Mouse (Mus musculus) hindbrain, postnatal 0 days (tissue): ENCODE measurements at regions not wholly inside any gene's neighbourhood (a gene's known extent, or its start where the extent isn't known, plus 50 kb on each side); places are given as distances from the start of the nearest gene placed in this dataset.

Experiments
- ATAC-seq: fragments of 200-750 bp; cut with Nextera tagmentation; 2 replicates; pipeline ENCODE4 v1.8.0; 2017; ENCODE audit warnings: mild to moderate bottlenecking, moderate TSS enrichment, moderate library complexity
- DNase-seq: peaks from one replicate; pipeline ENCODE4 v3.0.0-alpha.2; 2015; ENCODE audit warnings: low spot score
- H3K27ac ChIP-seq: fragments of 300-500 bp; sonication (generic); 2 replicates; pipeline ENCODE4 v1.5.1; 2014; ENCODE audit warnings: mild to moderate bottlenecking
- H3K27me3 ChIP-seq: fragments of 300-500 bp; sonication (generic); 2 replicates; pipeline ENCODE4 v1.6.1; 2014; ENCODE audit warnings: low read length, mixed read lengths; ENCODE audit not compliant: insufficient read depth
- H3K36me3 ChIP-seq: fragments of 300-500 bp; sonication (generic); 2 replicates; pipeline ENCODE4 v1.6.1; 2014; ENCODE audit warnings: low read length, mixed read lengths; ENCODE audit not compliant: insufficient read depth
- H3K4me1 ChIP-seq: fragments of 300-500 bp; sonication (generic); 2 replicates; pipeline ENCODE4 v1.6.1; 2014; ENCODE audit warnings: antibody characterized with exemption, low read length, mixed read lengths; ENCODE audit not compliant: insufficient read depth
- H3K4me2 ChIP-seq: fragments of 300-500 bp; sonication (generic); 2 replicates; pipeline ENCODE4 v1.6.1; 2014; ENCODE audit warnings: low read depth, mild to moderate bottlenecking, low read length, moderate library complexity, mixed read lengths
- H3K4me3 ChIP-seq: fragments of 300-500 bp; sonication (generic); 2 replicates; pipeline ENCODE4 v1.5.1; 2014; ENCODE audit warnings: low read length
- H3K9ac ChIP-seq: fragments of 300-500 bp; sonication (generic); replicated peaks from 2 replicates; pipeline ENCODE4 v1.6.1; 2014; ENCODE audit warnings: mild to moderate bottlenecking, low read length, moderate library complexity, mixed read lengths
- H3K9me3 ChIP-seq: fragments of 300-500 bp; sonication (generic); 2 replicates; pipeline ENCODE4 v1.6.1; 2016; ENCODE audit warnings: low read length, mixed read lengths
- CTCF ChIP-seq: IDR thresholded peaks from 2 replicates; pipeline ENCODE4 v1.5.1; 2016; ENCODE audit warnings: antibody characterized with exemption, control low read depth, low read depth
- WGBS: fragments of 180-500 bp; shearing (Covaris S2); extraction: QIAGEN DNeasy Blood & Tissue Kit; methylation state at CpG from one replicate; pipeline ENCODE4 v1.1.7; 2014; 5-methylcytosine and 5-hydroxymethylcytosine counted together

DNA sequence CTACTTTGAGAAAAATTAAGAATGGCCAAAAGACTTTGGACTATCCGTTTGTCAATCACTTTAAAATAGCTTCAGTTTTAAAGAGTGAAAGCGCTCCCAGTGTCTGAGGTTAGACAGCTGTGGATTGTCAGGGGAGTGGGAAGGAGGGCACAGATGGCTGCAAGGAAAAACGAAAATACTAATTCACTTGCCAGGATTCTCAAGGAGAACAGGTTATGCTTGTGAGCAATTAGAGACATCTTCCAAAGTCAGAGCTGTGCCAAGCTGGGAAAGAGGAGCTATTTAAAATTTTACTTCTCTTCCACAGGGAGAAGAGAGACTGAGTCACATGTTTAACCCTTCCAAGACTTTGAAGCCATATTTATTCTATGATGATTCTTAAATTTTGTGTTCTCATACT, 979.5 kb upstream of the Gm7489 start:
- no peak overlapping the region for H3K9ac ChIP-seq
- no peaks in the 10 kb centered on the region for H3K36me3 ChIP-seq
- 72% methylated on average over 3 of the region's 3 CpGs for WGBS
- no peaks in the 10 kb centered on the region for H3K4me1 ChIP-seq
- no peak overlapping the region for H3K27ac ChIP-seq
- no peaks in the 10 kb centered on the region for H3K9me3 ChIP-seq
- ATAC-seq (no peak), DNase-seq (no peak)
- no peaks in the 10 kb centered on the region for H3K27me3 ChIP-seq
- no peak overlapping the region for H3K4me2 ChIP-seq
- H3K4me3 ChIP-seq = no peak overlapping the region
- TF ChIP-seq CTCF = no peak

DNA sequence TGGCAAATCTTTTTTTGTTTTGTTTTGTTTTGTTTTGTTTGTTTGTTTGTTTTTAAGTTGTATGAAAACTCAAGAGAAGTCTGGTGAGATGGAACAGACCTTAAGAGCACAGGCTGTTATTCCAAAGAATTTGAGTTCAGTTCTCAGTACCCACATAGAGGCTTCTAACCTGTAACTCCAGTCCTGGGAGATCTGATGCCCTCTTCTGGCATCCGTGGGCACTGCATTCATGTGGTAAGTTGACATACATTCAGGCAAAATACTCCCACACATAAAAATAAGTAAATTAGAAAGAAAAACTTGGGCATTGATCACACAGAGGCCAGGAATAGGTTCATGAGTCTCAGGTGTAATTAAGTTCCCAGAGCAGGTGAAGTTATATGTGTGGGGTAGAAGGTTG, 977.5 kb upstream of the Gm7489 start:
- ATAC-seq = no peak
- WGBS = 44% methylated on average over 1 of the region's 1 CpGs

DNA sequence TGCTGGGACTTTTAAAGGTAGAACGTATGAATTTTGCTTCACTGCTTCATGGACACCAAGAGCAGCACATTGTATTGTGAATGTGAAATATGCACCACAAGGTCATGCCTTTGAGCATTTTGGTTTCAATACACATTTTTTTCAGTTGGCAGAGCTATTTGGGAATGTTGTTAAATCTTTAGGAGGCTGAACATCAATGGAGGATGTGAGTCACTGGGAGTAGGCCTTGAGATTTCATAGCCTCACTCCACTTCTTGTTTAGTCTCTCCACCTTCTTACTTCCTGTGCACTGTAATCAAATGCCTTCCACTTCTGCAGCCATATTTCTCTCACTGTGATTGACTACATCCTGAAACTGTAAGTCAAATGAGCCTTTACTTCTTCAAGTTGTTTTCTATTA, 962.4 kb upstream of the Gm7489 start:
- DNase-seq (no peak), ATAC-seq (no peak)
- Histone ChIP-seq H3K27me3 (no peaks in the 10 kb centered on the region), H3K27ac (no peak overlapping the region), H3K9ac (no peak overlapping the region), H3K9me3 (0 out of 2 replicates have a peak, but pooled peaks cover 7% of the 10 kb centered on the region), H3K36me3 (no peaks in the 10 kb centered on the region), H3K4me2 (no peak overlapping the region), H3K4me1 (no peaks in the 10 kb centered on the region), H3K4me3 (no peak overlapping the region)
- 82% methylated on average over 1 of the region's 1 CpGs for WGBS
- no peak for TF ChIP-seq CTCF

More for the DNA sequence above, 977.5 kb upstream of the Gm7489 start:
- no peak for DNase-seq
- Histone ChIP-seq H3K4me3 (no peak overlapping the region), H3K36me3 (no peaks in the 10 kb centered on the region), H3K9me3 (no peaks in the 10 kb centered on the region), H3K27me3 (no peaks in the 10 kb centered on the region), H3K27ac (no peak overlapping the region), H3K9ac (no peak overlapping the region), H3K4me2 (no peak overlapping the region), H3K4me1 (no peaks in the 10 kb centered on the region)
- TF ChIP-seq CTCF = no peak

DNA sequence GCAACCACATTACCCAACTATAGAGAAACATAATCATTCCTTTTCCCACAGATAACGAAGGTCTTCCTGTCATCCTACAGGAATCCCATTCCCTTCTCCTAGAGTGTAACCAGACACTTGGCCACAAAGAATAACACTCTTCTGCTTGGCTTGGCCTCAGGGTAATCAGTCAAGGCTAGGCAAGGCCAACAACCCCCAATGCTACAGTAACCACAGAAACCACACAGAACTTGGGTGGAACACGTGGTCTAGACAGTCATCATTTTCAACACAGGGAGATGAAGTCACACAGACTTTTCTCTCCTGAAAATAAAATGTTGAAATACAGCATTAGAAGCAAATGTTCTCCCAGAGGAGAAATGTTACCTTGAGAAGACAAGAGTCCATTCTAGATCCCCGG, 956.3 kb upstream of the Gm7489 start:
- WGBS = 79% methylated on average over 3 of the region's 3 CpGs
- H3K36me3 ChIP-seq = no peaks in the 10 kb centered on the region

DNA sequence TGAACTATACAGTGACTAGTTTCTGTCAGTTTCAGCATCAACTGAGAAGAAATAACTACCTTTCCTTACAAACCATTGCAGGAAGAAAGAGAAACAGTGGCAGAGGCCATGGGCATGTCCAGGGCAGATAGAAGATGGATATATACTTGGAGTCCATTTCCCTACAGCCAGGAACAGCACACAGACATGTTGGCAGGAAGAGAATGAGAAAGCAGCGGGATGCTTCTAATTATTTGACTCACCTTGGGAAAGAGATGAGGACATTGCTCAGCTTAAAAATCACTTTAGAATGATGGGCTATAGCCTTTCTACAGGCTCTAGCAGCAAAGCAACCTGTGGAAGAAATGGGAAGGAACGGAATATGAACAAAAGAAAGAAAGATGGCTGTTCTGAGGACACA, 947.6 kb upstream of the Gm7489 start:
- no peak for DNase-seq
- H3K9me3 ChIP-seq = no peaks in the 10 kb centered on the region
- no peak overlapping the region for H3K9ac ChIP-seq
- no peak overlapping the region for H3K27ac ChIP-seq
- ATAC-seq = no peak
- no peak overlapping the region for H3K4me3 ChIP-seq
- 78% methylated on average over 2 of the region's 2 CpGs for WGBS
- no peaks in the 10 kb centered on the region for H3K27me3 ChIP-seq
- H3K4me1 ChIP-seq = no peaks in the 10 kb centered on the region
- H3K4me2 ChIP-seq = no peak overlapping the region
- no peak for TF ChIP-seq CTCF
- H3K36me3 ChIP-seq = no peaks in the 10 kb centered on the region

More for the DNA sequence above, 956.3 kb upstream of the Gm7489 start:
- DNase-seq (no peak), ATAC-seq (no peak)
- H3K4me1 ChIP-seq = no peaks in the 10 kb centered on the region
- no peak overlapping the region for H3K4me2 ChIP-seq
- H3K4me3 ChIP-seq = no peak overlapping the region
- H3K9me3 ChIP-seq = no peaks in the 10 kb centered on the region
- H3K27ac ChIP-seq = no peak overlapping the region
- TF ChIP-seq CTCF = no peak
- H3K9ac ChIP-seq = no peak overlapping the region
- no peaks in the 10 kb centered on the region for H3K27me3 ChIP-seq

DNA sequence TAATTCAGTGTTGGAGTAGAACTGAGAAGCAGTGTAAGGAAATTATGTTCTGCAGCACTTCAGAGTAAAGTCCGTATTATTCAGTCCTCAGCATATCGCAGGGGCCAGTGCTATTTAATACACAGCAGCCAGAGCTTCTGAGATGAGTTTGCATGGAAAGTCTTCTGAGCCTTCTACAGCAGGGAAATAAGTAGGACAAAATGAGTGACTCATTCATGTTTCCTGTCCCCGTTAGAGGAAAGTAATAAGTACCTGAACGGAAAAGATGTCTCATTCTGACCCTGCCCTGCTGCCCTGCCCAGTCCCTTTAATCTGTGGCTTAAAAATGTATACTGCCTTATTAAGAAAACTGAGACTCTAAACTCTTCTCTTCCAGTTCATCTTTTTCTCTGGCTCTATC, 940.1 kb upstream of the Gm7489 start:
- H3K27ac ChIP-seq = no peak overlapping the region
- no peak overlapping the region for H3K4me2 ChIP-seq
- DNase-seq (no peak), ATAC-seq (no peak)
- H3K9ac ChIP-seq = no peak overlapping the region
- no peaks in the 10 kb centered on the region for H3K9me3 ChIP-seq
- 89% methylated on average over 4 of the region's 4 CpGs for WGBS
- no peak overlapping the region for H3K4me3 ChIP-seq
- no peaks in the 10 kb centered on the region for H3K36me3 ChIP-seq
- H3K27me3 ChIP-seq = no peaks in the 10 kb centered on the region
- no peak for TF ChIP-seq CTCF
- no peaks in the 10 kb centered on the region for H3K4me1 ChIP-seq

DNA sequence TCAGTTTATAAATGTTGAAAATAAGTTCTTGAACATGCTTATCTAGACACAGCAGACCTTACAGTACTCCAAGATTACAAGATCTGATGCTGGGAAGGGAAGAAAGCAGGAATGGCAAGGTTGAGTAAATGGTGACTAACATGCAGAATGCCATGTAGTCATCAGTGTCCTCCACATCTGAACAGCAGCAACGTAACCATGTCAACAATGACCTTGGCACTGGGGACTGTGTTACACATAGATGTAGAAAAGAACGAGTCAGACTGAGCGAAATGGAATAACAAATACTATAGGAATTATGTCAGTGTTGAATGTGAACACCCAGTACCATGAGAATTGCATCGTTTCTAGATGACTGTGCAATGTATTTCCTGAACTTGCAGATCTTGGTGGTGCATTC, 936.5 kb upstream of the Gm7489 start:
- Histone ChIP-seq H3K4me1 (no peaks in the 10 kb centered on the region), H3K4me2 (no peak overlapping the region), H3K36me3 (no peaks in the 10 kb centered on the region), H3K27me3 (no peaks in the 10 kb centered on the region), H3K4me3 (no peak overlapping the region), H3K9me3 (no peaks in the 10 kb centered on the region), H3K9ac (no peak overlapping the region), H3K27ac (no peak overlapping the region)
- no peak for TF ChIP-seq CTCF
- ATAC-seq = no peak
- 94% methylated on average over 4 of the region's 4 CpGs for WGBS
- no peak for DNase-seq
